Mouse (Mus musculus): ENCODE measurements around the gene Hnrnph3.
A peak's percentile ranks its signal among the peaks of the same experiment; 100 is the strongest.

GRCm38 (mm10) chr10:62971821-62972220 lies 52.2 kb downstream of the Hnrnph3 start:
- TF ChIP-seq CTCF (IDR thresholded peaks at IDR 0.05) (0 out of 2 replicates have a peak, but pooled peaks have one; percentile 11), EP300 (IDR thresholded peaks at IDR 0.05) (no peak)

Data from lung, postnatal 0 days (tissue).